Mouse (Mus musculus): ENCODE results near the gene Fam207a.

Gene Fam207a

GRCm38 (mm10) chr10:77455251-77456010 lies 60.2 kb downstream of the Fam207a start:
- no peak for DNase-seq (ENCODE audit: low spot score in 2 of 2)

GRCm38 (mm10) chr10:77454795-77455194 lies 60.8 kb downstream of the Fam207a start:
- DNase-seq (ENCODE audit: low spot score in 2 of 2) = no peak

- DNase-seq (ENCODE audit: low spot score in 2 of 2) = no peak
Measured at GRCm38 (mm10) chr10:77451822-77452221, 63.8 kb downstream of the Fam207a start.

- DNase-seq (ENCODE audit: low spot score in 2 of 2) = no peak
Measured at GRCm38 (mm10) chr10:77450159-77450464, 65.5 kb downstream of the Fam207a start.

- no peak for DNase-seq (ENCODE audit: low spot score in 2 of 2)
Measured at GRCm38 (mm10) chr10:77449315-77450158, 66.0 kb downstream of the Fam207a start.

GRCm38 (mm10) chr10:77448698-77449247 lies 66.8 kb downstream of the Fam207a start:
- DNase-seq (ENCODE audit: low spot score in 2 of 2) = no peak

GRCm38 (mm10) chr10:77448209-77448608 lies 67.4 kb downstream of the Fam207a start:
- DNase-seq (ENCODE audit: low spot score in 2 of 2) = no peak

- no peak for DNase-seq (ENCODE audit: low spot score in 2 of 2)
Measured at GRCm38 (mm10) chr10:77447755-77448154, 67.8 kb downstream of the Fam207a start.

GRCm38 (mm10) chr10:77442250-77442649 lies 73.3 kb downstream of the Fam207a start:
- no peak for DNase-seq (ENCODE audit: low spot score in 2 of 2)

GRCm38 (mm10) chr10:77441812-77442211 lies 73.8 kb downstream of the Fam207a start:
- no peak for DNase-seq (ENCODE audit: low spot score in 2 of 2)

- no peak for DNase-seq (ENCODE audit: low spot score in 2 of 2)
Measured at GRCm38 (mm10) chr10:77440841-77441755, 74.5 kb downstream of the Fam207a start.

- no peak for DNase-seq (ENCODE audit: low spot score in 2 of 2)
Measured at GRCm38 (mm10) chr10:77440286-77440685, 75.3 kb downstream of the Fam207a start.

- no peak for DNase-seq (ENCODE audit: low spot score in 2 of 2)
Measured at GRCm38 (mm10) chr10:77439026-77439425, 76.6 kb downstream of the Fam207a start.

- DNase-seq (ENCODE audit: low spot score in 2 of 2) = no peak
Measured at GRCm38 (mm10) chr10:77438021-77438420, 77.6 kb downstream of the Fam207a start.

All from spleen, postnatal 4 days (tissue).